Mouse (Mus musculus) kidney, adult 8-10 months (tissue): ENCODE data around the gene Pate2.
"Not testable (repeated sequence)": the region's sequence is repeated elsewhere in the genome, so short reads cannot be mapped to it uniquely, and the experiment has no call there.

Experiments used
- DNase-seq, 2 experiments: peaks; one replicate each; pipeline ENCODE4 v3.0.0; 2022

The Pate2 gene

GRCm38 (mm10) chr9:35558257-35559008, 11.7 kb upstream of the Pate2 start, which contains the start of the genes Ddx25 and Pus3:
Gene Ddx25, minus strand, starts transcription at chr9:35558528.
Gene Pus3, plus strand, starts transcription at chr9:35558595.
- no peak for DNase-seq

GRCm38 (mm10) chr9:35559009-35559890, 10.8 kb upstream of the Pate2 start:
- peak; percentile 68 to 77 for DNase-seq

GRCm38 (mm10) chr9:35561076-35561475, 9.0 kb upstream of the Pate2 start:
- no peak for DNase-seq

GRCm38 (mm10) chr9:35561583-35561982, 8.5 kb upstream of the Pate2 start:
- DNase-seq, result no peak

GRCm38 (mm10) chr9:35564536-35565240, 5.4 kb upstream of the Pate2 start:
- no peak for DNase-seq

- DNase-seq, result no peak
These were observed 2.1 kb upstream of the Pate2 start for GRCm38 (mm10) chr9:35567995-35568394.

GRCm38 (mm10) chr9:35570663-35571062, 579 bp downstream of the Pate2 start:
- no peak for DNase-seq

- no peak for DNase-seq
These were observed 4.3 kb downstream of the Pate2 start for GRCm38 (mm10) chr9:35574416-35574815.

GRCm38 (mm10) chr9:35587674-35588073, 17.6 kb downstream of the Pate2 start:
- DNase-seq, result no peak

GRCm38 (mm10) chr9:35592903-35593302, 22.8 kb downstream of the Pate2 start:
- peak in 1 of 2 experiments; percentile 57 for DNase-seq

GRCm38 (mm10) chr9:35607647-35608405, 37.7 kb downstream of the Pate2 start:
- DNase-seq, result no peak

GRCm38 (mm10) chr9:35611841-35612240, 41.8 kb downstream of the Pate2 start, which contains the start of gene Pate4:
Gene Pate4, minus strand, starts transcription at chr9:35611941.
- DNase-seq, result no peak

GRCm38 (mm10) chr9:35614005-35614404, 43.9 kb downstream of the Pate2 start:
- DNase-seq, result no peak

GRCm38 (mm10) chr9:35616784-35617183, 46.7 kb downstream of the Pate2 start:
- not testable (repeated sequence) for DNase-seq

GRCm38 (mm10) chr9:35632981-35633380, 62.9 kb downstream of the Pate2 start:
- DNase-seq, result peak; percentile 3 to 14

- no peak for DNase-seq
These were observed 78.0 kb downstream of the Pate2 start, which contains the start of gene Pate3 for GRCm38 (mm10) chr9:35648102-35648501. Gene Pate3, minus strand, starts transcription at chr9:35648202.

GRCm38 (mm10) chr9:35673557-35673956, 103.5 kb downstream of the Pate2 start:
- no peak for DNase-seq

- DNase-seq, result no peak
These were observed 116.9 kb downstream of the Pate2 start, which contains the start of gene Pate1 for GRCm38 (mm10) chr9:35687013-35687412. Gene Pate1, minus strand, starts transcription at chr9:35687390.

- no peak for DNase-seq
These were observed 121.8 kb downstream of the Pate2 start for GRCm38 (mm10) chr9:35691924-35692323.

GRCm38 (mm10) chr9:35707265-35707664, 137.2 kb downstream of the Pate2 start:
- DNase-seq, result no peak
